Mouse (Mus musculus): ENCODE results near the gene Arhgap25.

GRCm38 (mm10) chr6:87503976-87504375 is 29.1 kb downstream of the Arhgap25 start:
- TF ChIP-seq CTCF (conservative IDR thresholded peaks at IDR 0.05; ENCODE audit: low read length) (no peak), NANOG (IDR thresholded peaks at IDR 0.05; ENCODE audit: borderline replicate concordance, low read length) (no peak)

Measured in E14TG2a.4 (cell line).